Mouse (Mus musculus): ENCODE measurements around the gene Isy1.

Gene Isy1

GRCm38 (mm10) chr6:87849780-87850154 is 11.2 kb upstream of the Isy1 start:
- DNase-seq (ENCODE audit: low spot score) = no peak

GRCm38 (mm10) chr6:87846813-87847212 is 8.2 kb upstream of the Isy1 start:
- DNase-seq (ENCODE audit: low spot score) = no peak

- DNase-seq (ENCODE audit: low spot score) = no peak
Measured at GRCm38 (mm10) chr6:87845031-87845695, 6.6 kb upstream of the Isy1 start.

- DNase-seq (ENCODE audit: low spot score) = no peak
Measured at GRCm38 (mm10) chr6:87842254-87842653, 3.7 kb upstream of the Isy1 start.

- DNase-seq (ENCODE audit: low spot score) = no peak
Measured at GRCm38 (mm10) chr6:87841635-87842034, 3.0 kb upstream of the Isy1 start.

GRCm38 (mm10) chr6:87839797-87840341 is 1.3 kb upstream of the Isy1 start:
- no peak for DNase-seq (ENCODE audit: low spot score)

- DNase-seq (ENCODE audit: low spot score) = no peak
Measured at GRCm38 (mm10) chr6:87835695-87836094, 2.9 kb downstream of the Isy1 start, which contains the start of gene Gm45140. TSS of gene Gm45140 (minus strand) at chr6:87835795.

- DNase-seq (ENCODE audit: low spot score) = no peak
Measured at GRCm38 (mm10) chr6:87820366-87820765, 18.2 kb downstream of the Isy1 start.

GRCm38 (mm10) chr6:87814486-87814885 is 24.1 kb downstream of the Isy1 start:
- DNase-seq (ENCODE audit: low spot score) = no peak

- no peak for DNase-seq (ENCODE audit: low spot score)
Measured at GRCm38 (mm10) chr6:87812656-87813055, 25.9 kb downstream of the Isy1 start.

GRCm38 (mm10) chr6:87811675-87812338 is 26.8 kb downstream of the Isy1 start, which contains the start of gene Rab43:
TSS of gene Rab43 (minus strand) at chr6:87812164.
- DNase-seq (ENCODE audit: low spot score) = peak; percentile 92

- DNase-seq (ENCODE audit: low spot score) = peak; percentile 71
Measured at GRCm38 (mm10) chr6:87810713-87811669, 27.6 kb downstream of the Isy1 start.

GRCm38 (mm10) chr6:87810311-87810710 is 28.3 kb downstream of the Isy1 start:
- DNase-seq (ENCODE audit: low spot score) = no peak

- DNase-seq (ENCODE audit: low spot score) = no peak
Measured at GRCm38 (mm10) chr6:87809651-87810161, 28.9 kb downstream of the Isy1 start.

GRCm38 (mm10) chr6:87809144-87809543 is 29.5 kb downstream of the Isy1 start:
- DNase-seq (ENCODE audit: low spot score) = no peak

GRCm38 (mm10) chr6:87808521-87808920 is 30.1 kb downstream of the Isy1 start:
- DNase-seq (ENCODE audit: low spot score) = no peak

GRCm38 (mm10) chr6:87807735-87808440 is 30.7 kb downstream of the Isy1 start:
- DNase-seq (ENCODE audit: low spot score) = no peak

GRCm38 (mm10) chr6:87806857-87807256 is 31.7 kb downstream of the Isy1 start:
- DNase-seq (ENCODE audit: low spot score) = no peak

GRCm38 (mm10) chr6:87806028-87806427 is 32.6 kb downstream of the Isy1 start:
- no peak for DNase-seq (ENCODE audit: low spot score)

GRCm38 (mm10) chr6:87805448-87805847 is 33.1 kb downstream of the Isy1 start:
- DNase-seq (ENCODE audit: low spot score) = no peak

- DNase-seq (ENCODE audit: low spot score) = no peak
Measured at GRCm38 (mm10) chr6:87804886-87805285, 33.7 kb downstream of the Isy1 start.

All from testis, postnatal 14 days (tissue).